Mouse (Mus musculus) spleen, postnatal 10 days (tissue): ENCODE results near the gene Anks1.
A peak's percentile ranks its signal among the peaks of the same experiment; 100 is the strongest.

Source experiments
- DNase-seq, 2 experiments: peaks; one replicate each; pipeline ENCODE4 v3.0.0; 2021 to 2022; ENCODE audit warnings: low spot score in 2 of 2

The Anks1 gene

GRCm38 (mm10) chr17:28019785-28020696, 110.9 kb downstream of the Anks1 start:
- DNase-seq = no peak

GRCm38 (mm10) chr17:28021911-28022310, 112.8 kb downstream of the Anks1 start:
- no peak for DNase-seq

GRCm38 (mm10) chr17:28022854-28023655, 113.9 kb downstream of the Anks1 start:
- DNase-seq = no peak

GRCm38 (mm10) chr17:28025541-28025961, 116.4 kb downstream of the Anks1 start:
- DNase-seq = no peak

GRCm38 (mm10) chr17:28026111-28026872, 117.2 kb downstream of the Anks1 start:
- DNase-seq = no peak

GRCm38 (mm10) chr17:28027197-28027596, 118.1 kb downstream of the Anks1 start:
- no peak for DNase-seq

GRCm38 (mm10) chr17:28028236-28028635, 119.1 kb downstream of the Anks1 start:
- no peak for DNase-seq

- DNase-seq = no peak
Measured at GRCm38 (mm10) chr17:28029308-28029707, 120.2 kb downstream of the Anks1 start.

- DNase-seq = no peak
Measured at GRCm38 (mm10) chr17:28030446-28030845, 121.3 kb downstream of the Anks1 start.

- no peak for DNase-seq
Measured at GRCm38 (mm10) chr17:28031281-28031941, 122.3 kb downstream of the Anks1 start.

GRCm38 (mm10) chr17:28032219-28032618, 123.1 kb downstream of the Anks1 start:
- no peak for DNase-seq

GRCm38 (mm10) chr17:28033046-28033580, 124.0 kb downstream of the Anks1 start:
- DNase-seq = no peak

GRCm38 (mm10) chr17:28034986-28035385, 125.9 kb downstream of the Anks1 start:
- no peak for DNase-seq

GRCm38 (mm10) chr17:28036813-28037756, 128.0 kb downstream of the Anks1 start:
- no peak for DNase-seq

GRCm38 (mm10) chr17:28040620-28041019, 131.5 kb downstream of the Anks1 start:
- no peak for DNase-seq

GRCm38 (mm10) chr17:28041298-28041697, 132.2 kb downstream of the Anks1 start:
- no peak for DNase-seq

- no peak for DNase-seq
Measured at GRCm38 (mm10) chr17:28042299-28042771, 133.2 kb downstream of the Anks1 start.

GRCm38 (mm10) chr17:28047017-28047416, 137.9 kb downstream of the Anks1 start:
- DNase-seq = no peak

- no peak for DNase-seq
Measured at GRCm38 (mm10) chr17:28047520-28047919, 138.4 kb downstream of the Anks1 start.

GRCm38 (mm10) chr17:28048425-28048824, 139.3 kb downstream of the Anks1 start:
- DNase-seq = peak in 1 of 2 experiments; percentile 36
